Mouse (Mus musculus) megakaryocyte, embryonic 14.5 days (primary cell): Measurements from ENCODE around the gene Gm49405.

Experiments
- FLI1 ChIP-seq: IDR thresholded peaks from 2 replicates; pipeline ENCODE4 v1.6.1; 2012; ENCODE audit warnings: low read length, inconsistent platforms, mixed read lengths
- GATA1 ChIP-seq: IDR thresholded peaks from 3 replicates; pipeline ENCODE4 v1.6.1; 2012; ENCODE audit warnings: mixed read lengths, low read length, inconsistent platforms, borderline replicate concordance

- TF ChIP-seq GATA1 (no peak), FLI1 (no peak)
These were observed 11.7 kb upstream of the Gm49405 start for GRCm38 (mm10) chr19:3988750-3989149.
